Mouse (Mus musculus): ENCODE data around the gene Smarcc2. TPM values are rescaled to one million over a fixed set of nuclear protein-coding genes. Genes with fewer than 3 reads are reported as not detected.

The Smarcc2 gene
- total and polyA plus RNA-seq, 2 experiments from 2014 or later = 32.9 to 40.8 TPM

GRCm38 (mm10) chr10:128412558-128412957 lies 46.5 kb upstream of the Smarcc2 start:
- peaks cover 13% of the 10 kb centered on the region for H3K4me1 ChIP-seq (ENCODE audit: control insufficient read depth, insufficient read depth)
- peak overlapping the region; percentile 92 for H3K4me3 ChIP-seq (ENCODE audit: low read depth, low read length)
- H3K4me2 ChIP-seq (ENCODE audit: low read depth, low read length) = peak overlapping the region; percentile 77
- H3K9ac ChIP-seq (replicated peaks; ENCODE audit: low read depth, low read length) = peak overlapping the region; percentile 84; the same call in 1 of the 2 replicates
- no peaks in the 10 kb centered on the region for H3K9me3 ChIP-seq (replicated peaks; ENCODE audit: control insufficient read depth, low read length)
- 17% methylated on average over 1 of the region's 1 CpGs for WGBS
- peak overlapping the region; percentile 90; the same call in 1 of the 2 replicates for H3K27ac ChIP-seq (ENCODE audit: low read depth)
- DNase-seq (ENCODE audit: low spot score) = no peak
- no peak for ATAC-seq (ENCODE audit: insufficient read depth, low read depth)
- TF ChIP-seq CTCF (IDR thresholded peaks at IDR 0.05; ENCODE audit: low read depth) (no peak), EP300 (IDR thresholded peaks at IDR 0.05; ENCODE audit: low read depth) (no peak)
- H3K36me3 ChIP-seq (replicated peaks; ENCODE audit: control insufficient read depth, insufficient read depth, low read length) = peaks cover 30% of the 10 kb centered on the region
- H3K27me3 ChIP-seq (ENCODE audit: control insufficient read depth, insufficient read depth, low read length) = no peaks in the 10 kb centered on the region

- TF ChIP-seq CTCF (IDR thresholded peaks at IDR 0.05; ENCODE audit: low read depth) (no peak), EP300 (IDR thresholded peaks at IDR 0.05; ENCODE audit: low read depth) (no peak)
- Histone ChIP-seq H3K4me1 (ENCODE audit: control insufficient read depth, insufficient read depth) (peaks cover 13% of the 10 kb centered on the region), H3K4me2 (ENCODE audit: low read depth, low read length) (no peak overlapping the region), H3K9me3 (replicated peaks; ENCODE audit: control insufficient read depth, low read length) (no peaks in the 10 kb centered on the region), H3K9ac (replicated peaks; ENCODE audit: low read depth, low read length) (no peak overlapping the region), H3K36me3 (replicated peaks; ENCODE audit: control insufficient read depth, insufficient read depth, low read length) (peaks cover 29% of the 10 kb centered on the region), H3K4me3 (ENCODE audit: low read depth, low read length) (no peak overlapping the region), H3K27me3 (ENCODE audit: control insufficient read depth, insufficient read depth, low read length) (no peaks in the 10 kb centered on the region), H3K27ac (ENCODE audit: low read depth) (no peak overlapping the region)
- DNase-seq (ENCODE audit: low spot score) (no peak), ATAC-seq (ENCODE audit: insufficient read depth, low read depth) (no peak)
- WGBS = 45% methylated on average over 1 of the region's 1 CpGs
Observed at GRCm38 (mm10) chr10:128413076-128413475, 46.0 kb upstream of the Smarcc2 start.

GRCm38 (mm10) chr10:128414848-128415247 lies 44.2 kb upstream of the Smarcc2 start:
- H3K27ac ChIP-seq (ENCODE audit: low read depth) = no peak overlapping the region
- ATAC-seq (ENCODE audit: insufficient read depth, low read depth) (no peak), DNase-seq (ENCODE audit: low spot score) (no peak)
- no peaks in the 10 kb centered on the region for H3K27me3 ChIP-seq (ENCODE audit: control insufficient read depth, insufficient read depth, low read length)
- H3K9ac ChIP-seq (replicated peaks; ENCODE audit: low read depth, low read length) = no peak overlapping the region
- no peak for TF ChIP-seq EP300 (IDR thresholded peaks at IDR 0.05; ENCODE audit: low read depth)
- no peak for TF ChIP-seq CTCF (IDR thresholded peaks at IDR 0.05; ENCODE audit: low read depth)
- H3K36me3 ChIP-seq (replicated peaks; ENCODE audit: control insufficient read depth, insufficient read depth, low read length) = peaks cover 42% of the 10 kb centered on the region
- peaks cover 10% of the 10 kb centered on the region; the same call in 1 of the 2 replicates for H3K4me1 ChIP-seq (ENCODE audit: control insufficient read depth, insufficient read depth)
- H3K4me2 ChIP-seq (ENCODE audit: low read depth, low read length) = no peak overlapping the region
- no peaks in the 10 kb centered on the region for H3K9me3 ChIP-seq (replicated peaks; ENCODE audit: control insufficient read depth, low read length)
- no peak overlapping the region for H3K4me3 ChIP-seq (ENCODE audit: low read depth, low read length)
- 58% methylated on average over 5 of the region's 5 CpGs for WGBS

GRCm38 (mm10) chr10:128422426-128422825 lies 36.6 kb upstream of the Smarcc2 start:
- WGBS = 34% methylated on average over 5 of the region's 5 CpGs
- DNase-seq (ENCODE audit: low spot score) = no peak
- TF ChIP-seq CTCF (IDR thresholded peaks at IDR 0.05; ENCODE audit: low read depth) (no peak), EP300 (IDR thresholded peaks at IDR 0.05; ENCODE audit: low read depth) (no peak)
- H3K4me3 ChIP-seq (ENCODE audit: low read depth, low read length) = no peak overlapping the region
- H3K27me3 ChIP-seq (ENCODE audit: control insufficient read depth, insufficient read depth, low read length) = no peaks in the 10 kb centered on the region
- no peak overlapping the region for H3K9ac ChIP-seq (replicated peaks; ENCODE audit: low read depth, low read length)
- no peaks in the 10 kb centered on the region for H3K9me3 ChIP-seq (replicated peaks; ENCODE audit: control insufficient read depth, low read length)
- no peaks in the 10 kb centered on the region for H3K4me1 ChIP-seq (ENCODE audit: control insufficient read depth, insufficient read depth)
- no peak overlapping the region for H3K27ac ChIP-seq (ENCODE audit: low read depth)
- peaks cover 50% of the 10 kb centered on the region for H3K36me3 ChIP-seq (replicated peaks; ENCODE audit: control insufficient read depth, insufficient read depth, low read length)
- ATAC-seq (ENCODE audit: insufficient read depth, low read depth) = no peak
- no peak overlapping the region for H3K4me2 ChIP-seq (ENCODE audit: low read depth, low read length)

- DNase-seq (ENCODE audit: low spot score) = no peak
Observed at GRCm38 (mm10) chr10:128424604-128425003, 34.4 kb upstream of the Smarcc2 start.

GRCm38 (mm10) chr10:128425260-128425659 lies 33.8 kb upstream of the Smarcc2 start:
- H3K27me3 ChIP-seq (ENCODE audit: control insufficient read depth, insufficient read depth, low read length) = no peaks in the 10 kb centered on the region
- no peak overlapping the region for H3K27ac ChIP-seq (ENCODE audit: low read depth)
- H3K36me3 ChIP-seq (replicated peaks; ENCODE audit: control insufficient read depth, insufficient read depth, low read length) = peaks cover 53% of the 10 kb centered on the region

More at GRCm38 (mm10) chr10:128424604-128425003, 34.4 kb upstream of the Smarcc2 start:
- no peak for TF ChIP-seq CTCF (IDR thresholded peaks at IDR 0.05; ENCODE audit: low read depth)
- TF ChIP-seq EP300 (IDR thresholded peaks at IDR 0.05; ENCODE audit: low read depth) = no peak
- Histone ChIP-seq H3K4me3 (ENCODE audit: low read depth, low read length) (no peak overlapping the region), H3K9me3 (replicated peaks; ENCODE audit: control insufficient read depth, low read length) (no peaks in the 10 kb centered on the region), H3K36me3 (replicated peaks; ENCODE audit: control insufficient read depth, insufficient read depth, low read length) (peaks cover 48% of the 10 kb centered on the region), H3K4me1 (ENCODE audit: control insufficient read depth, insufficient read depth) (no peaks in the 10 kb centered on the region), H3K27me3 (ENCODE audit: control insufficient read depth, insufficient read depth, low read length) (no peaks in the 10 kb centered on the region), H3K27ac (ENCODE audit: low read depth) (peak overlapping the region; percentile 36; the same call in 1 of the 2 replicates), H3K4me2 (ENCODE audit: low read depth, low read length) (no peak overlapping the region; the same call in 1 of the 2 replicates), H3K9ac (replicated peaks; ENCODE audit: low read depth, low read length) (0 out of 2 replicates have a peak overlapping the region, but pooled peaks have one; percentile 2)
- WGBS = 35% methylated on average over 7 of the region's 7 CpGs
- ATAC-seq (ENCODE audit: insufficient read depth, low read depth) = no peak

More at GRCm38 (mm10) chr10:128425260-128425659, 33.8 kb upstream of the Smarcc2 start:
- Histone ChIP-seq H3K4me1 (ENCODE audit: control insufficient read depth, insufficient read depth) (no peaks in the 10 kb centered on the region), H3K9ac (replicated peaks; ENCODE audit: low read depth, low read length) (0 out of 2 replicates have a peak overlapping the region, but pooled peaks have one; percentile 2), H3K4me2 (ENCODE audit: low read depth, low read length) (no peak overlapping the region; the same call in 1 of the 2 replicates), H3K9me3 (replicated peaks; ENCODE audit: control insufficient read depth, low read length) (no peaks in the 10 kb centered on the region), H3K4me3 (ENCODE audit: low read depth, low read length) (no peak overlapping the region)
- ATAC-seq (ENCODE audit: insufficient read depth, low read depth) (no peak), DNase-seq (ENCODE audit: low spot score) (no peak)
- TF ChIP-seq CTCF (IDR thresholded peaks at IDR 0.05; ENCODE audit: low read depth) (no peak), EP300 (IDR thresholded peaks at IDR 0.05; ENCODE audit: low read depth) (no peak)
- 78% methylated on average over 3 of the region's 3 CpGs for WGBS

Data from heart, postnatal 0 days (tissue).